Mouse (Mus musculus) MEL (cell line): Measurements from ENCODE around the gene Mmp23.

Source experiments
- CTCF ChIP-seq, 3 experiments: IDR thresholded peaks in 2 of 3; conservative IDR thresholded peaks in 1 of 3; 2 replicates each; pipeline ENCODE4 v1.5.1; 2011 to 2012; ENCODE audit warnings: low read length in 3 of 3, low read depth in 2 of 3, mild to moderate bottlenecking in 2 of 3, improper control_type of control experiment in 1 of 3, inconsistent platforms in 1 of 3, mixed read lengths in 1 of 3, moderate library complexity in 1 of 3; ENCODE audit not compliant: control insufficient read depth in 1 of 3, insufficient read depth in 1 of 3, poor library complexity in 1 of 3, severe bottlenecking in 1 of 3
- E2F4 ChIP-seq: IDR thresholded peaks from 2 replicates; pipeline ENCODE4 v1.6.1; 2011; ENCODE audit warnings: low read depth, low read length, improper control_type of control experiment, borderline replicate concordance
- GATA1 ChIP-seq: IDR thresholded peaks from 2 replicates; pipeline ENCODE4 v1.6.1; 2011; ENCODE audit warnings: low read depth, low read length, improper control_type of control experiment
- HCFC1 ChIP-seq: IDR thresholded peaks from 2 replicates; pipeline ENCODE4 v1.6.1; 2012; ENCODE audit warnings: low read depth, mild to moderate bottlenecking, inconsistent platforms, low read length, improper control_type of control experiment, moderate library complexity
- POLR2A ChIP-seq, 2 experiments: IDR thresholded peaks; 2 replicates each; pipeline ENCODE4 v1.6.1; 2011 to 2012; ENCODE audit warnings: low read length in 2 of 2, mild to moderate bottlenecking in 2 of 2, control low read depth in 1 of 2, improper control_type of control experiment in 1 of 2, low read depth in 1 of 2, moderate library complexity in 1 of 2; ENCODE audit not compliant: control insufficient read depth in 1 of 2, insufficient read depth in 1 of 2, poor library complexity in 1 of 2
- TAL1 ChIP-seq: IDR thresholded peaks from 2 replicates; pipeline ENCODE4 v1.6.1; 2012; ENCODE audit warnings: mild to moderate bottlenecking, inconsistent platforms, low read length, moderate library complexity, mixed read lengths

DNA sequence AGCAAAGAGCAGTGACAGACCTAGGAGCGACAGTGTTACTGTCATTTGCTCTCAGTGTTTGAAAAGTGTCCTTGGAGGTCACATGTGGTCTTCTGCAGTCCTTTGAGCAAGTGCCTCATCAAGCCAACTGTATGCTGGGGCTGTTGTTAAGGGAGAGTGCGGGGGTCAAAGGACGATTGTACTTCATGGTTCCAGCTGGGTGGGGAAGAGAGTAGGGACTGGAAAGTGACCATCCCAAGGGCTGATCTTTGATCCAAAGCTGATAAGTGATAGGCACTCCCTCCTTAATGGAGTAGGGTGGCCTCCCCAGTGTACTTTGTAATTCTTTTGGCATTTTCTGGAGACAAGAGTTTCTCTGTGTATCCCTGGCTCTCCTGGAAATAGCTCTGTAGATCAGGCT, 41.3 kb downstream of the Mmp23 start:
- TF ChIP-seq HCFC1 (no peak), POLR2A (IDR thresholded peaks at IDR 0.05; ENCODE audit: control insufficient read depth in 1 of 2, insufficient read depth in 1 of 2, low read depth in 1 of 2, low read length in 2 of 2, poor library complexity in 1 of 2) (no peak), CTCF (IDR thresholded peaks at IDR 0.05 in 2 of 3, conservative IDR thresholded peaks at IDR 0.05 in 1 of 3; ENCODE audit: control insufficient read depth in 1 of 3, insufficient read depth in 1 of 3, low read depth in 2 of 3, low read length in 3 of 3, poor library complexity in 1 of 3, severe bottlenecking in 1 of 3) (no peak), GATA1 (no peak), TAL1 (no peak), E2F4 (no peak)
